Mouse (Mus musculus): ENCODE data around the gene Itih5.

GRCm38 (mm10) chr2:10276194-10276593 lies 122.8 kb downstream of the Itih5 start:
- no peak for TF ChIP-seq CTCF (IDR thresholded peaks at IDR 0.05; ENCODE audit: low read depth)
- no peak for TF ChIP-seq EP300 (IDR thresholded peaks at IDR 0.05; ENCODE audit: low read depth)

All from liver, postnatal 0 days (tissue).